Mouse (Mus musculus) C2C12 (cell line): Measurements from ENCODE around the gene Adprh. TPM values are rescaled to one million over a fixed set of nuclear protein-coding genes. Genes with fewer than 3 reads are reported as not detected.

Experiments
- H3K27me3 ChIP-seq: one replicate; pipeline ENCODE4 v1.6.1; 2011; ENCODE audit not compliant: control insufficient read depth, insufficient read depth, insufficient read length
- H3K36me3 ChIP-seq: one replicate; pipeline ENCODE4 v1.6.1; 2011; ENCODE audit not compliant: control insufficient read depth, insufficient read depth
- H3K4me3 ChIP-seq: one replicate; pipeline ENCODE4 v1.5.1; 2011; ENCODE audit warnings: mild to moderate bottlenecking, control low read depth; ENCODE audit not compliant: poor library complexity, insufficient read depth, severe bottlenecking
- H3K79me2 ChIP-seq: one replicate; pipeline ENCODE4 v1.6.1; 2011; ENCODE audit not compliant: control insufficient read depth, insufficient read depth
- H3K79me3 ChIP-seq: one replicate; pipeline ENCODE4 v1.6.1; 2011; ENCODE audit warnings: low read depth, control low read depth
- H3ac ChIP-seq: one replicate; pipeline ENCODE3; 2011; ENCODE audit warnings: low read depth; ENCODE audit not compliant: control insufficient read depth, insufficient read length
- CEBPB ChIP-seq: IDR thresholded peaks from one replicate; pipeline ENCODE4 v1.6.1; 2011; ENCODE audit warnings: low read depth, mild to moderate bottlenecking, control low read depth, moderate library complexity
- CTCF ChIP-seq: IDR thresholded peaks from one replicate; pipeline ENCODE4 v1.5.1; 2011; ENCODE audit not compliant: control insufficient read depth, insufficient read depth, insufficient read length
- FOSL1 ChIP-seq: IDR thresholded peaks from one replicate; pipeline ENCODE4 v1.8.0; 2011; ENCODE audit warnings: mild to moderate bottlenecking, low read length; ENCODE audit not compliant: poor library complexity, insufficient read depth, severe bottlenecking
- MAX ChIP-seq: IDR thresholded peaks from one replicate; pipeline ENCODE4 v1.6.1; 2011; ENCODE audit warnings: mild to moderate bottlenecking, control low read depth
- MYOD1 ChIP-seq: IDR thresholded peaks from one replicate; pipeline ENCODE4 v1.6.1; 2011; ENCODE audit warnings: low read depth; ENCODE audit not compliant: control insufficient read depth, insufficient read length
- MYOG ChIP-seq: IDR thresholded peaks from one replicate; pipeline ENCODE4 v1.6.1; 2011; ENCODE audit not compliant: control insufficient read depth, insufficient read length; ENCODE audit errors: extremely low read depth
- USF1 ChIP-seq: IDR thresholded peaks from one replicate; pipeline ENCODE4 v1.6.1; 2011; ENCODE audit warnings: low read depth, mild to moderate bottlenecking, control low read depth, moderate library complexity
- polyA plus RNA-seq: library from polyadenylated mRNA; unstranded; fragments of >200 nt; fragmentation: generic; extraction: Trizol; gene quantifications from one replicate; pipeline ENCODE4 v1.2.1, GENCODE M21; 2012; ENCODE audit warnings: missing spikeins

Gene Adprh
- polyA plus RNA-seq, 1 experiment, result 52.2 TPM

GRCm38 (mm10) chr16:38400311-38400960 is 52.1 kb downstream of the Adprh start:
- Histone ChIP-seq H3K27me3 (no peaks in the 10 kb centered on the region), H3K79me2 (no peaks in the 10 kb centered on the region), H3K36me3 (no peaks in the 10 kb centered on the region), H3K79me3 (no peaks in the 10 kb centered on the region), H3ac (no peak overlapping the region), H3K4me3 (no peak overlapping the region)
- TF ChIP-seq CEBPB (no peak), MAX (no peak), CTCF (no peak), MYOG (no peak), USF1 (no peak), FOSL1 (no peak), MYOD1 (no peak)

GRCm38 (mm10) chr16:38399531-38400231 is 52.8 kb downstream of the Adprh start:
- no peaks in the 10 kb centered on the region for H3K27me3 ChIP-seq
- no peak overlapping the region for H3K4me3 ChIP-seq
- H3K36me3 ChIP-seq, result no peaks in the 10 kb centered on the region
- no peak overlapping the region for H3ac ChIP-seq
- no peak for TF ChIP-seq MAX
- no peak for TF ChIP-seq FOSL1
- no peak for TF ChIP-seq CTCF
- no peak for TF ChIP-seq CEBPB
- TF ChIP-seq MYOD1, result no peak
- no peak for TF ChIP-seq USF1
- no peak for TF ChIP-seq MYOG
- H3K79me2 ChIP-seq, result no peaks in the 10 kb centered on the region
- H3K79me3 ChIP-seq, result no peaks in the 10 kb centered on the region

- Histone ChIP-seq H3ac (no peak overlapping the region), H3K79me2 (no peaks in the 10 kb centered on the region), H3K79me3 (no peaks in the 10 kb centered on the region), H3K36me3 (no peaks in the 10 kb centered on the region), H3K4me3 (no peak overlapping the region), H3K27me3 (no peaks in the 10 kb centered on the region)
- no peak for TF ChIP-seq MYOG
- no peak for TF ChIP-seq MYOD1
- no peak for TF ChIP-seq CEBPB
- no peak for TF ChIP-seq FOSL1
- TF ChIP-seq CTCF, result no peak
- TF ChIP-seq USF1, result no peak
- no peak for TF ChIP-seq MAX
These were observed 53.4 kb downstream of the Adprh start for GRCm38 (mm10) chr16:38399076-38399475.

- Histone ChIP-seq H3K79me3 (no peaks in the 10 kb centered on the region), H3K4me3 (no peak overlapping the region), H3K36me3 (no peaks in the 10 kb centered on the region), H3ac (no peak overlapping the region), H3K79me2 (no peaks in the 10 kb centered on the region), H3K27me3 (no peaks in the 10 kb centered on the region)
- TF ChIP-seq MYOG (no peak), MAX (no peak), MYOD1 (no peak), CTCF (no peak), FOSL1 (no peak), CEBPB (no peak), USF1 (no peak)
These were observed 54.2 kb downstream of the Adprh start for GRCm38 (mm10) chr16:38398266-38398665.

- Histone ChIP-seq H3K36me3 (no peaks in the 10 kb centered on the region), H3K79me3 (no peaks in the 10 kb centered on the region), H3K79me2 (no peaks in the 10 kb centered on the region), H3ac (no peak overlapping the region), H3K27me3 (no peaks in the 10 kb centered on the region), H3K4me3 (no peak overlapping the region)
- TF ChIP-seq MYOG, result no peak
- TF ChIP-seq FOSL1, result peak; percentile 28
- TF ChIP-seq CEBPB, result peak; percentile 90
These were observed 56.3 kb downstream of the Adprh start for GRCm38 (mm10) chr16:38396155-38396554.
